In the genomic region with DNA sequence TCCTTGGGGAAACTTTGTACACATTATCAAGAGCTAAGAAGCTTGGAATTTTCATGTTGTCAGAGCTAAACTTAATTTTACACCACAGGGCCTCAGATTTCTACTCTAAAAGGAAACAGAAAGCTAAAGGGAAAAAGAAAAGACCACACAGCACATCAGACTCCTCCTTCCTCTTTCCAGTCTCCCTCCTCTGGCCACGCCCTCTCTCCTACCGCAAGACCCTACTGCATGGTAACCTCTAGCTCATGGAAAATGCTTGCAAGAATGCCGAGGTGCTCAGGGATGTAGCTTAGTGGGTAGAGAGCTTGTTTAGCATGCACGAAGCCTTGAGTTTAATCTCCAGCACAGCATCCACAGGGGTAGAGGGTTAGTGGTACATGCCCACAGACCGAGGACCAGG, we compare ENCODE assay signal across 14 mouse cellular contexts. TPM values are rescaled to one million over a fixed set of nuclear protein-coding genes. Genes with fewer than 3 reads are reported as not detected.
DNase-seq lines count a peak whose midpoint lies in the region; ATAC-seq and TF ChIP-seq lines count a peak whose summit lies in the region.
"Had no signal": no experiment of that assay in that cellular context is flagged by ENCODE, and none has a peak within 500 bp of the region (broad histone marks: within the 10 kb centered on the region; RNA-seq: fewer than 3 reads in every experiment).

No protein-coding gene starts in this region.

- no peaks in the 10 kb centered on the region for H3K27me3 ChIP-seq in heart, adult 2 months (ENCODE audit: control insufficient read depth, insufficient read depth, low read length)
- no peaks in the 10 kb centered on the region for H3K27me3 ChIP-seq in heart, embryonic 10.5 days (ENCODE audit: insufficient read depth, poor library complexity, severe bottlenecking)
- H3K27me3 ChIP-seq: forebrain, embryonic 12.5 days had no signal

- 61% methylated on average over 5 of the region's 5 CpGs for WGBS in heart, adult 2 months
- 75% methylated on average over 5 of the region's 5 CpGs for WGBS in heart, embryonic 10.5 days

- intact Hi-C loops in heart, adult 2 months (cut with DNase I), result loop anchor here (1.0 kb wide), 1 partner anchor 43 kb away; no protein-coding TSS in a partner anchor

- no peak overlapping the region for H3K4me3 ChIP-seq in heart, adult 2 months
- H3K4me3 ChIP-seq in heart, embryonic 10.5 days, result no peak overlapping the region
- H3K4me3 ChIP-seq: forebrain, embryonic 12.5 days had no signal

- TF ChIP-seq POLR2A in heart, adult 2 months (IDR thresholded peaks at IDR 0.05; ENCODE audit: insufficient read depth, low read depth, low read length), result no peak

- no peak for TF ChIP-seq CTCF in heart, adult 2 months (IDR thresholded peaks at IDR 0.05)

- H3K27ac ChIP-seq in heart, adult 2 months, result peak overlapping the region; percentile 63
- H3K27ac ChIP-seq in heart, embryonic 10.5 days, result no peak overlapping the region
- H3K27ac ChIP-seq: forebrain, embryonic 12.5 days; liver, embryonic 14.5 days had no signal

- peaks cover 12% of the 10 kb centered on the region for H3K4me1 ChIP-seq in heart, adult 2 months (ENCODE audit: control insufficient read depth, insufficient read depth, low read length)
- H3K4me1 ChIP-seq in heart, embryonic 10.5 days, result peaks cover 7% of the 10 kb centered on the region; the same call in 1 of the 2 replicates

- DNase-seq in heart, adult 2 months, result peak in 1 of 2 experiments; percentile 38
- DNase-seq in heart, embryonic 10.5 days (ENCODE audit: low spot score), result no peak
- DNase-seq in 416B (ENCODE audit: low read depth) (peak; percentile 68), ZHBTc4 (ENCODE audit: low read depth, low spot score) (peak; percentile 60)
- DNase-seq in right cerebral cortex, adult 2 months (ENCODE audit: low spot score in 2 of 2), result no peak
- DNase-seq in embryo, embryonic 10 days (ENCODE audit: low spot score), result no peak
- no peak for DNase-seq in gastrocnemius, adult 8-10 months (ENCODE audit: low spot score in 2 of 2)
- DNase-seq: adrenal gland, postnatal 14 days; cerebellum, postnatal 10 days; right cerebral cortex, postnatal 25 days had no signal

- H3K9me3 ChIP-seq in heart, embryonic 10.5 days, result no peaks in the 10 kb centered on the region

- ATAC-seq in megakaryocyte-erythroid progenitor cell, adult 5-6 weeks (replicated peaks; ENCODE audit: low FRiP score, low TSS enrichment, poor library complexity, severe bottlenecking), result 0 out of 2 replicates have a peak, but pooled peaks have one; percentile 22
- ATAC-seq: intestine, embryonic 16.5 days had no signal

- H3K36me3 ChIP-seq in heart, adult 2 months (ENCODE audit: control insufficient read depth, insufficient read depth, low read length), result 0 out of 2 replicates have a peak, but pooled peaks cover 3% of the 10 kb centered on the region
- H3K36me3 ChIP-seq in heart, embryonic 10.5 days, result no peaks in the 10 kb centered on the region
- H3K36me3 ChIP-seq: forebrain, embryonic 12.5 days had no signal

- H3K79me2 ChIP-seq in heart, adult 2 months (replicated peaks; ENCODE audit: control insufficient read depth, insufficient read depth, low read length), result peaks cover 2% of the 10 kb centered on the region; the same call in 1 of the 2 replicates

- H3K9ac ChIP-seq in heart, adult 2 months (ENCODE audit: low read depth, low read length), result no peak overlapping the region
- H3K9ac ChIP-seq: forebrain, embryonic 12.5 days; liver, embryonic 14.5 days had no signal

- no peak for TF ChIP-seq EP300 in heart, adult 2 months (IDR thresholded peaks at IDR 0.05; ENCODE audit: insufficient read depth, low read depth, low read length)

RNA-seq across cellular contexts. Expression of gene Jmjd1c, which starts 24.0 kb away (rescaled TPM):
- total RNA-seq in heart, adult 2 months (2021), result 10 to 100 TPM; 34.5 to 36.8 TPM
- 8.5 and 14.7 TPM in 2 replicates for polyA plus RNA-seq in heart, adult 2 months (2012; rRNA removed)
- polyA plus RNA-seq in heart, embryonic 10.5 days (2016; fragmentation: Nextera tagmentation; extraction: Ambion mirVana), result 27.8 and 30.4 TPM in 2 replicates
- total RNA-seq in megakaryocyte-erythroid progenitor cell, adult 5-6 weeks (2014; fragmentation: Nextera tagmentation), result 163 and 165 TPM in 2 replicates
- 109 and 163 TPM in 2 replicates for total RNA-seq in megakaryocyte-erythroid progenitor cell, adult 5-6 weeks (2017)
- 10 to 100 TPM; 22.0 to 26.9 (median 22.7) TPM for total RNA-seq in gastrocnemius, adult 8-10 months (2022)

RNA-seq across cellular contexts. Expression of gene Reep3, which starts 24.9 kb away (rescaled TPM):
- 10 to 100 TPM; 19.7 to 20.2 TPM for total RNA-seq in heart, adult 2 months (2021)
- polyA plus RNA-seq in heart, adult 2 months (2012; rRNA removed), result 14.9 and 27.7 TPM in 2 replicates
- polyA plus RNA-seq in heart, embryonic 10.5 days (2016; fragmentation: Nextera tagmentation; extraction: Ambion mirVana), result 21.2 and 26.1 TPM in 2 replicates
- total RNA-seq in megakaryocyte-erythroid progenitor cell, adult 5-6 weeks (2014; fragmentation: Nextera tagmentation), result 6.8 and 9.1 TPM in 2 replicates
- total RNA-seq in megakaryocyte-erythroid progenitor cell, adult 5-6 weeks (2017), result 3.6 and 6.3 TPM in 2 replicates
- 1 to 10 TPM; 7.6 to 9.3 (median 9.0) TPM for total RNA-seq in gastrocnemius, adult 8-10 months (2022)

Comparison
In these comparisons a context has a peak if more than half of its experiments do, and no peak if none do; other contexts are left out.
1. DNase-seq: peak in 416B (single experiment) and ZHBTc4 (single experiment); none in heart, embryonic 10.5 days (single experiment), right cerebral cortex, adult 2 months (0 of 2), embryo, embryonic 10 days (single experiment) and gastrocnemius, adult 8-10 months (0 of 2).